Mouse (Mus musculus): ENCODE results near the gene Ptprd. TPM values are rescaled to one million over a fixed set of nuclear protein-coding genes. Genes with fewer than 3 reads are reported as not detected.

Gene Ptprd
- polyA plus RNA-seq, 1 experiment from 2014 or later, result 14.9 TPM

- H3K4me2 ChIP-seq (replicated peaks; ENCODE audit: low read depth, low read length), result no peak overlapping the region
- no peak overlapping the region for H3K9ac ChIP-seq (replicated peaks; ENCODE audit: low read depth)
- ATAC-seq, result no peak
- no peaks in the 10 kb centered on the region for H3K27me3 ChIP-seq (replicated peaks; ENCODE audit: insufficient read depth, low read length)
- H3K4me1 ChIP-seq (ENCODE audit: insufficient read depth, low read depth, low read length), result no peaks in the 10 kb centered on the region
- WGBS, result 52% methylated on average over 1 of the region's 1 CpGs
- TF ChIP-seq EP300 (IDR thresholded peaks at IDR 0.05) (no peak), CTCF (IDR thresholded peaks at IDR 0.05) (no peak)
- no peaks in the 10 kb centered on the region for H3K9me3 ChIP-seq (ENCODE audit: low read length)
- no peaks in the 10 kb centered on the region for H3K36me3 ChIP-seq (ENCODE audit: insufficient read depth, low read length)
- H3K27ac ChIP-seq (ENCODE audit: low read length), result no peak overlapping the region
- DNase-seq (ENCODE audit: low spot score), result no peak
- no peak overlapping the region for H3K4me3 ChIP-seq (ENCODE audit: low read depth, low read length)
Observed at GRCm38 (mm10) chr4:77110894-77111293, 1100.9 kb downstream of the Ptprd start.

- ATAC-seq (no peak), DNase-seq (ENCODE audit: low spot score) (no peak)
- no peak for TF ChIP-seq CTCF (IDR thresholded peaks at IDR 0.05)
- TF ChIP-seq EP300 (IDR thresholded peaks at IDR 0.05), result no peak
- 66% methylated on average over 2 of the region's 2 CpGs for WGBS
- H3K27ac ChIP-seq (ENCODE audit: low read length), result no peak overlapping the region
- H3K27me3 ChIP-seq (replicated peaks; ENCODE audit: insufficient read depth, low read length), result no peaks in the 10 kb centered on the region
- H3K36me3 ChIP-seq (ENCODE audit: insufficient read depth, low read length), result no peaks in the 10 kb centered on the region
- H3K4me3 ChIP-seq (ENCODE audit: low read depth, low read length), result no peak overlapping the region
- H3K9me3 ChIP-seq (ENCODE audit: low read length), result no peaks in the 10 kb centered on the region
- H3K4me2 ChIP-seq (replicated peaks; ENCODE audit: low read depth, low read length), result no peak overlapping the region
- H3K9ac ChIP-seq (replicated peaks; ENCODE audit: low read depth), result no peak overlapping the region
- no peaks in the 10 kb centered on the region for H3K4me1 ChIP-seq (ENCODE audit: insufficient read depth, low read depth, low read length)
Observed at GRCm38 (mm10) chr4:77107291-77107690, 1104.5 kb downstream of the Ptprd start.

GRCm38 (mm10) chr4:77083165-77083564 lies 1128.6 kb downstream of the Ptprd start:
- H3K27me3 ChIP-seq (replicated peaks; ENCODE audit: insufficient read depth, low read length), result no peaks in the 10 kb centered on the region
- no peak for TF ChIP-seq EP300 (IDR thresholded peaks at IDR 0.05)
- TF ChIP-seq CTCF (IDR thresholded peaks at IDR 0.05), result peak; percentile 56
- H3K4me3 ChIP-seq (ENCODE audit: low read depth, low read length), result no peak overlapping the region
- H3K4me1 ChIP-seq (ENCODE audit: insufficient read depth, low read depth, low read length), result no peaks in the 10 kb centered on the region
- H3K9me3 ChIP-seq (ENCODE audit: low read length), result no peaks in the 10 kb centered on the region
- H3K4me2 ChIP-seq (replicated peaks; ENCODE audit: low read depth, low read length), result no peak overlapping the region
- H3K36me3 ChIP-seq (ENCODE audit: insufficient read depth, low read length), result no peaks in the 10 kb centered on the region
- DNase-seq (ENCODE audit: low spot score) (peak; percentile 6), ATAC-seq (no peak)
- H3K9ac ChIP-seq (replicated peaks; ENCODE audit: low read depth), result no peak overlapping the region
- H3K27ac ChIP-seq (ENCODE audit: low read length), result no peak overlapping the region
- WGBS, result 42% methylated on average over 3 of the region's 3 CpGs

- Histone ChIP-seq H3K36me3 (ENCODE audit: insufficient read depth, low read length) (no peaks in the 10 kb centered on the region), H3K9ac (replicated peaks; ENCODE audit: low read depth) (no peak overlapping the region), H3K27me3 (replicated peaks; ENCODE audit: insufficient read depth, low read length) (no peaks in the 10 kb centered on the region), H3K27ac (ENCODE audit: low read length) (no peak overlapping the region), H3K4me2 (replicated peaks; ENCODE audit: low read depth, low read length) (no peak overlapping the region), H3K9me3 (ENCODE audit: low read length) (no peaks in the 10 kb centered on the region), H3K4me1 (ENCODE audit: insufficient read depth, low read depth, low read length) (no peaks in the 10 kb centered on the region), H3K4me3 (ENCODE audit: low read depth, low read length) (no peak overlapping the region)
- WGBS, result 82% methylated on average over 4 of the region's 4 CpGs
- no peak for TF ChIP-seq CTCF (IDR thresholded peaks at IDR 0.05)
- no peak for TF ChIP-seq EP300 (IDR thresholded peaks at IDR 0.05)
- DNase-seq (ENCODE audit: low spot score) (no peak), ATAC-seq (no peak)
Observed at GRCm38 (mm10) chr4:77077607-77078006, 1134.2 kb downstream of the Ptprd start.

DNA sequence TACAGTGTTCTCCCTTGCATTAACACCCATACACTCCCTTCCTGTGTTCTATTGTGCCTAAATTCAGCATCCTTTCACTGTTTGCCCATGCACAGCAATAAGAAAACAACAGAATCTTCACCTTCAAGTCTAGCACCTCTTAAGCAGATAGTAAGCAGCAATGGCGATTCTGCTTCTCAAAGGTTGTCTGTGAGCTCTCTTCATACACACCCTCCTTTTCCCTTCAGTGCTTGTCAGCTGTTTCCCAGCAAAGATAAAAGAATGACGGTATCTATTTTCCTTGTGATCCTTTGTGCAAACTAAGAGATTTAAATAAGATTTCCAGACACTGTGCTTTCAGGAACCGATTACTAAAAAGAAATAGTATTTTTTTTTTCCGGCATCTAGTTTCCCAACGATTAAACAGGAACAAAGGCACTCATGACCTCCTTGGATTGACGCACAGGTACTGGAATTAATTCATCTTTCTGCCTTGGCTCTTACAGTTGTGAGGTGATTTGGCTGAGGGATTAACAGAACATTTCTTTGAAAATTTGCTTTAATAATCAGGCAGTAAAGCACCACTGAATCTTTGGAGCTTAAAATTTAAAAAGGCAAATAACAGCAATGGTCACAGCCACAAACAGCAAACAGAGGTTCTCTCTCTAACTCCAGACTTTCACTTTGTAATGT lies 1161.1 kb downstream of the Ptprd start:
- Histone ChIP-seq H3K27ac (ENCODE audit: low read length) (no peak overlapping the region), H3K4me2 (replicated peaks; ENCODE audit: low read depth, low read length) (no peak overlapping the region), H3K9me3 (ENCODE audit: low read length) (no peaks in the 10 kb centered on the region), H3K27me3 (replicated peaks; ENCODE audit: insufficient read depth, low read length) (no peaks in the 10 kb centered on the region), H3K9ac (replicated peaks; ENCODE audit: low read depth) (no peak overlapping the region), H3K4me1 (ENCODE audit: insufficient read depth, low read depth, low read length) (no peaks in the 10 kb centered on the region), H3K4me3 (ENCODE audit: low read depth, low read length) (no peak overlapping the region), H3K36me3 (ENCODE audit: insufficient read depth, low read length) (no peaks in the 10 kb centered on the region)
- WGBS, result 59% methylated on average over 6 of the region's 6 CpGs
- ATAC-seq (no peak), DNase-seq (ENCODE audit: low spot score) (no peak)
- TF ChIP-seq EP300 (IDR thresholded peaks at IDR 0.05) (no peak), CTCF (IDR thresholded peaks at IDR 0.05) (no peak)

DNA sequence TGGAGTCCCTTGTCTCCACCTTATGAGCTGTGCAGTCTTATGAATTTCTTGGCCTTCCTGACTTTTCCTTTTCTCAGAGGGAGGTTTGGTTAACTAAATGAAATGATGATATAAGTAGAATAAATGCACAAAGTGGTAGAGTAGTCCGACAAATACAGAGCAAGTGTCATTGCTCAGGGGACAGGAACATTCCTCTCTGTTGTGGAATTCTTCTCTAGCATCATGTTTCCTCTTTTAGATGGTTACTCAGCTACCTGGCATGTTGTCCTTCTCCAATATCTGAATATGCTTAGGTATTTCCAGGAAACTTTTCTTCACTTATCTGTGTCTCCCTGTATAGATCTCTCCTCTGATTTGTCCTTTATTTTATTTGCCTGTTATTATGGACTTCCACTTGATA lies 1207.3 kb downstream of the Ptprd start:
- Histone ChIP-seq H3K4me1 (ENCODE audit: insufficient read depth, low read depth, low read length) (no peaks in the 10 kb centered on the region), H3K9me3 (ENCODE audit: low read length) (no peaks in the 10 kb centered on the region), H3K27ac (ENCODE audit: low read length) (no peak overlapping the region), H3K9ac (replicated peaks; ENCODE audit: low read depth) (no peak overlapping the region), H3K36me3 (ENCODE audit: insufficient read depth, low read length) (no peaks in the 10 kb centered on the region), H3K4me3 (ENCODE audit: low read depth, low read length) (no peak overlapping the region), H3K4me2 (replicated peaks; ENCODE audit: low read depth, low read length) (no peak overlapping the region), H3K27me3 (replicated peaks; ENCODE audit: insufficient read depth, low read length) (no peaks in the 10 kb centered on the region)
- no peak for ATAC-seq
- TF ChIP-seq EP300 (IDR thresholded peaks at IDR 0.05) (no peak), CTCF (IDR thresholded peaks at IDR 0.05) (no peak)
- WGBS, result 72% methylated on average over 1 of the region's 1 CpGs
- no peak for DNase-seq (ENCODE audit: low spot score)

DNA sequence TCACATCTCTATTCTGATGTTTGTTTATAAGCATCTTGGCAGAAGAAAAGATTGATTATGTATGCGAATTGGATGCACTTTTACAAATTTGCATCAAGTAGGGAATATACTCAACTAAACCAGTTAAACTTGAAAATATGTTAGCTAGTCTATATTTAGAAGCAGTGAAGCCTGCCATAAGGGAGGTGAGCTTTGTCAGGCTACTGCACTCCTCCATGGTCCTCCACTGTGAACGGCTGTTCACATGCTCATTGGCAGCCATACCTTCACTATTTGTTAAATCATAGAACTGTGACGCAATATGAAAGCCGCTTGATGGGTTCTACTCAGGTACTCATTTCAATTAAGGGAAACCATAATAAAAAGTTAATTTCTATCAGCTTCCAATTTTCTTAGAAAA lies 1215.6 kb downstream of the Ptprd start:
- Histone ChIP-seq H3K9ac (replicated peaks; ENCODE audit: low read depth) (no peak overlapping the region), H3K36me3 (ENCODE audit: insufficient read depth, low read length) (no peaks in the 10 kb centered on the region), H3K9me3 (ENCODE audit: low read length) (no peaks in the 10 kb centered on the region), H3K4me2 (replicated peaks; ENCODE audit: low read depth, low read length) (no peak overlapping the region), H3K27ac (ENCODE audit: low read length) (no peak overlapping the region), H3K27me3 (replicated peaks; ENCODE audit: insufficient read depth, low read length) (no peaks in the 10 kb centered on the region), H3K4me3 (ENCODE audit: low read depth, low read length) (no peak overlapping the region), H3K4me1 (ENCODE audit: insufficient read depth, low read depth, low read length) (no peaks in the 10 kb centered on the region)
- no peak for ATAC-seq
- WGBS, result 78% methylated on average over 4 of the region's 4 CpGs
- TF ChIP-seq CTCF (IDR thresholded peaks at IDR 0.05) (no peak), EP300 (IDR thresholded peaks at IDR 0.05) (no peak)
- no peak for DNase-seq (ENCODE audit: low spot score)

Measured in lung, postnatal 0 days (tissue).